Mouse (Mus musculus) B cell, adult 67 days (primary cell): ENCODE data around the gene Irx5. TPM values are rescaled to one million over a fixed set of nuclear protein-coding genes. Genes with fewer than 3 reads are reported as not detected.

Experiments used
- total RNA-seq, 2 experiments: library from RNA; stranded (reverse); gene quantifications; 4 replicates each; pipeline ENCODE4 v1.2.4; 2023

Irx5 gene
- not detected for total RNA-seq

DNA sequence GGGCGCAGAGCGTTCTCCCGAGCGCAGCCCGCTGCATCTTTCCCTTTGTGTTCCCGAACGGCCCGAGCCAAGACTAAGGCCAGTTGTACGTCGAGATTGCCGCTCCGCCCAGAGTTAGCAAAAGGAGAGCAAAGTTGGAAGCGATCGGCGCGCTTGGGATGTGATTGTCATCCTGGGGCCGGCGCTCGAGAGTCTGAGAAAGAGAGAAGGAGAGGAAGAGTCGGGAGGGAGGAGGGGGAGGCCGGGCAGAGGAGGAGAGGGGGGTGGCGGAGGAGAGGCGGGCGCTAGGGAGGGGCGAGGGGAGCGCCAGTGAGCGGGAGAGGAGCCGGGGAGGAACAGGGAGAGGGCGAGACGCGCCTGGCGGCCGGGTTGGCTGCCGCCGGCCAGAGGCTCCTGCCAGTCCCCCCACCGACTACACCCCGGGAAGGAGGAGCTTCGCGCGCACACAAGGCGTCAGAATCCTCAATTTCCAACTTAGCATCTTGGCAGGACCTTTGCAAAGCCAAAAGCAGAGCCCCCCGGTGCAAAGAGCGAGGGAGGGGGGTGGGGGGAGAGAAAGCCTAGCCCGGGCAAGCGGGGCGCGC, at the start of gene Irx5:
TSS of gene Irx5 (plus strand) at position 228 of the 584 bp plus-strand sequence.

